Mouse (Mus musculus) liver, embryonic 11.5 days (tissue): ENCODE data around the gene Hist1h1e. TPM values are rescaled to one million over a fixed set of nuclear protein-coding genes. Genes with fewer than 3 reads are reported as not detected.

Source experiments
- ATAC-seq: fragments of 200-750 bp; cut with Nextera tagmentation; replicated peaks from 2 replicates; pipeline ENCODE4 v1.8.0; 2017; ENCODE audit warnings: moderate number of reproducible peaks, mild to moderate bottlenecking, moderate TSS enrichment, moderate library complexity; ENCODE audit not compliant: low FRiP score
- DNase-seq: peaks from one replicate; pipeline ENCODE4 v3.0.0-alpha.2; 2017; ENCODE audit warnings: low spot score
- H3K27ac ChIP-seq: fragments of 300-500 bp; sonication (generic); 2 replicates; pipeline ENCODE4 v1.5.1; 2014; ENCODE audit warnings: mild to moderate bottlenecking, low read depth, low read length, control low read depth
- H3K27me3 ChIP-seq: fragments of 300-500 bp; sonication (generic); replicated peaks from 2 replicates; pipeline ENCODE4 v1.6.1; 2014; ENCODE audit warnings: low read length, mixed read lengths; ENCODE audit not compliant: control insufficient read depth, insufficient read depth
- H3K36me3 ChIP-seq: fragments of 300-500 bp; sonication (generic); 2 replicates; pipeline ENCODE4 v1.6.1; 2014; ENCODE audit warnings: mild to moderate bottlenecking, low read length, moderate library complexity, mixed read lengths; ENCODE audit not compliant: control insufficient read depth, insufficient read depth
- H3K4me1 ChIP-seq: fragments of 300-500 bp; sonication (generic); replicated peaks from 2 replicates; pipeline ENCODE4 v1.6.1; 2014; ENCODE audit warnings: low read length, mixed read lengths; ENCODE audit not compliant: control insufficient read depth, insufficient read depth
- H3K4me2 ChIP-seq: fragments of 300-500 bp; sonication (generic); 2 replicates; pipeline ENCODE4 v1.6.1; 2014; ENCODE audit warnings: mild to moderate bottlenecking, control low read depth, moderate library complexity
- H3K4me3 ChIP-seq: fragments of 300-500 bp; sonication (generic); 2 replicates; pipeline ENCODE4 v1.5.1; 2014; ENCODE audit warnings: low read depth, low read length, control low read depth
- H3K9ac ChIP-seq: fragments of 300-500 bp; sonication (generic); 2 replicates; pipeline ENCODE4 v1.6.1; 2014; ENCODE audit warnings: low read depth, low read length, control low read depth
- H3K9me3 ChIP-seq: fragments of 300-500 bp; sonication (generic); 2 replicates; pipeline ENCODE4 v1.6.1; 2016; ENCODE audit warnings: low read length, inconsistent platforms, mixed read lengths; ENCODE audit not compliant: control insufficient read depth
- WGBS: fragments of 180-500 bp; shearing (Covaris S2); extraction: QIAGEN DNeasy Blood & Tissue Kit; methylation state at CpG from one replicate; pipeline ENCODE4 v1.1.7; 2014; 5-methylcytosine and 5-hydroxymethylcytosine counted together
- polyA plus RNA-seq: library from polyadenylated mRNA; unstranded; fragments of >200 nt; fragmentation: Nextera tagmentation; extraction: Ambion mirVana; gene quantifications from 2 replicates; pipeline ENCODE4 v1.2.1, GENCODE M21; 2014

Hist1h1e gene
- polyA plus RNA-seq, 1 experiment from 2014 or later: 21.2 TPM

- DNase-seq (no peak), ATAC-seq (no peak)
- WGBS: 41% methylated on average over 12 of the region's 12 CpGs
- H3K4me2 ChIP-seq: peak overlapping the region; percentile 96
- no peaks in the 10 kb centered on the region for H3K36me3 ChIP-seq
- peaks cover 11% of the 10 kb centered on the region; the same call in 1 of the 2 replicates for H3K4me1 ChIP-seq
- no peaks in the 10 kb centered on the region for H3K27me3 ChIP-seq
- H3K27ac ChIP-seq: peak overlapping the region; percentile 100
- H3K9ac ChIP-seq: peak overlapping the region; percentile 98
- peak overlapping the region; percentile 68 for H3K4me3 ChIP-seq
- no peaks in the 10 kb centered on the region for H3K9me3 ChIP-seq
Observed at GRCm38 (mm10) chr13:23620056-23620732, 2.2 kb downstream of the Hist1h1e start.

GRCm38 (mm10) chr13:23611638-23612037 is 10.7 kb downstream of the Hist1h1e start:
- no peak overlapping the region for H3K9ac ChIP-seq
- no peak overlapping the region for H3K4me3 ChIP-seq
- H3K4me1 ChIP-seq: peaks cover 8% of the 10 kb centered on the region; the same call in 1 of the 2 replicates
- H3K36me3 ChIP-seq: 0 out of 2 replicates have a peak, but pooled peaks cover 3% of the 10 kb centered on the region
- no peaks in the 10 kb centered on the region for H3K27me3 ChIP-seq
- H3K27ac ChIP-seq: no peak overlapping the region
- DNase-seq (no peak), ATAC-seq (no peak)
- WGBS: 83% methylated on average over 3 of the region's 3 CpGs
- no peak overlapping the region for H3K4me2 ChIP-seq
- no peaks in the 10 kb centered on the region for H3K9me3 ChIP-seq

GRCm38 (mm10) chr13:23610393-23610792 is 12.0 kb downstream of the Hist1h1e start:
- WGBS: 61% methylated on average over 2 of the region's 2 CpGs
- H3K9me3 ChIP-seq: no peaks in the 10 kb centered on the region
- no peaks in the 10 kb centered on the region for H3K27me3 ChIP-seq
- no peak overlapping the region for H3K27ac ChIP-seq
- no peak overlapping the region for H3K4me2 ChIP-seq
- peaks cover 8% of the 10 kb centered on the region; the same call in 1 of the 2 replicates for H3K4me1 ChIP-seq
- H3K9ac ChIP-seq: no peak overlapping the region
- DNase-seq (no peak), ATAC-seq (no peak)
- 0 out of 2 replicates have a peak, but pooled peaks cover 3% of the 10 kb centered on the region for H3K36me3 ChIP-seq
- no peak overlapping the region for H3K4me3 ChIP-seq

- H3K4me3 ChIP-seq: no peak overlapping the region
- 0 out of 2 replicates have a peak, but pooled peaks cover 3% of the 10 kb centered on the region for H3K36me3 ChIP-seq
- ATAC-seq (no peak), DNase-seq (no peak)
- no peaks in the 10 kb centered on the region for H3K9me3 ChIP-seq
- H3K4me2 ChIP-seq: no peak overlapping the region
- peaks cover 8% of the 10 kb centered on the region; the same call in 1 of the 2 replicates for H3K4me1 ChIP-seq
- H3K27me3 ChIP-seq: no peaks in the 10 kb centered on the region
- H3K27ac ChIP-seq: 0 out of 2 replicates have a peak overlapping the region, but pooled peaks have one; percentile 41
- no peak overlapping the region for H3K9ac ChIP-seq
Observed at GRCm38 (mm10) chr13:23609844-23610243, 12.5 kb downstream of the Hist1h1e start.

GRCm38 (mm10) chr13:23609209-23609608 is 13.1 kb downstream of the Hist1h1e start:
- peak; percentile 73 for ATAC-seq
- Histone ChIP-seq H3K36me3 (0 out of 2 replicates have a peak, but pooled peaks cover 3% of the 10 kb centered on the region), H3K27ac (no peak overlapping the region), H3K27me3 (no peaks in the 10 kb centered on the region), H3K9ac (no peak overlapping the region), H3K4me3 (no peak overlapping the region), H3K9me3 (no peaks in the 10 kb centered on the region), H3K4me2 (no peak overlapping the region), H3K4me1 (peaks cover 8% of the 10 kb centered on the region; the same call in 1 of the 2 replicates)
- no peak for DNase-seq
- WGBS: 49% methylated on average over 4 of the region's 4 CpGs

- Histone ChIP-seq H3K4me1 (peaks cover 7% of the 10 kb centered on the region; the same call in 1 of the 2 replicates), H3K27ac (no peak overlapping the region), H3K4me3 (no peak overlapping the region), H3K36me3 (no peaks in the 10 kb centered on the region), H3K9ac (no peak overlapping the region), H3K4me2 (no peak overlapping the region), H3K9me3 (no peaks in the 10 kb centered on the region), H3K27me3 (no peaks in the 10 kb centered on the region)
- ATAC-seq (no peak), DNase-seq (no peak)
- WGBS: 83% methylated on average over 3 of the region's 3 CpGs
Observed at GRCm38 (mm10) chr13:23605052-23605451, 17.3 kb downstream of the Hist1h1e start.

GRCm38 (mm10) chr13:23604452-23604851 is 17.9 kb downstream of the Hist1h1e start:
- Histone ChIP-seq H3K36me3 (no peaks in the 10 kb centered on the region), H3K27ac (no peak overlapping the region), H3K4me1 (peaks cover 2% of the 10 kb centered on the region; the same call in 1 of the 2 replicates), H3K27me3 (no peaks in the 10 kb centered on the region), H3K9me3 (no peaks in the 10 kb centered on the region), H3K9ac (no peak overlapping the region), H3K4me3 (no peak overlapping the region), H3K4me2 (no peak overlapping the region)
- WGBS: 86% methylated on average over 3 of the region's 3 CpGs
- ATAC-seq: no peak
- DNase-seq: no peak

GRCm38 (mm10) chr13:23603182-23603699 is 19.1 kb downstream of the Hist1h1e start:
- DNase-seq (no peak), ATAC-seq (no peak)
- WGBS: 69% methylated on average over 7 of the region's 7 CpGs
- no peak overlapping the region for H3K4me2 ChIP-seq
- H3K27me3 ChIP-seq: no peaks in the 10 kb centered on the region
- H3K36me3 ChIP-seq: no peaks in the 10 kb centered on the region
- no peak overlapping the region for H3K9ac ChIP-seq
- no peak overlapping the region for H3K27ac ChIP-seq
- no peaks in the 10 kb centered on the region for H3K4me1 ChIP-seq
- no peak overlapping the region for H3K4me3 ChIP-seq
- no peaks in the 10 kb centered on the region for H3K9me3 ChIP-seq

GRCm38 (mm10) chr13:23597957-23598356 is 24.4 kb downstream of the Hist1h1e start:
- H3K4me2 ChIP-seq: 0 out of 2 replicates have a peak overlapping the region, but pooled peaks have one; percentile 4
- H3K27ac ChIP-seq: no peak overlapping the region
- 8% methylated on average over 9 of the region's 9 CpGs for WGBS
- ATAC-seq (no peak; the same call in 1 of the 2 replicates), DNase-seq (peak; percentile 64)
- no peaks in the 10 kb centered on the region for H3K27me3 ChIP-seq
- H3K9ac ChIP-seq: no peak overlapping the region
- H3K4me1 ChIP-seq: peaks cover 27% of the 10 kb centered on the region
- no peaks in the 10 kb centered on the region for H3K9me3 ChIP-seq
- H3K4me3 ChIP-seq: no peak overlapping the region
- no peaks in the 10 kb centered on the region for H3K36me3 ChIP-seq
